Mouse (Mus musculus): ENCODE results near the gene Barhl2. TPM values are rescaled to one million over a fixed set of nuclear protein-coding genes. Genes with fewer than 3 reads are reported as not detected.

The Barhl2 gene
- total and polyA plus RNA-seq, 3 experiments, result not detected

GRCm38 (mm10) chr5:106417210-106417609 is 40.8 kb downstream of the Barhl2 start:
- Histone ChIP-seq H3K79me2 (replicated peaks; ENCODE audit: control insufficient read depth, extremely low read depth, insufficient read depth, poor library complexity, severe bottlenecking) (no peaks in the 10 kb centered on the region), H3K9ac (ENCODE audit: insufficient read depth, low read depth) (no peak overlapping the region), H3K4me1 (ENCODE audit: control insufficient read depth in 1 of 2, insufficient read depth in 2 of 2) (no peaks in the 10 kb centered on the region), H3K9me3 (replicated peaks; ENCODE audit: low read length) (peaks cover 2% of the 10 kb centered on the region), H3K27ac (ENCODE audit: insufficient read depth, low read depth) (no peak overlapping the region), H3K4me3 (replicated peaks in 1 of 3; ENCODE audit: low read depth in 2 of 3, low read length in 2 of 3, poor library complexity in 1 of 3) (no peak overlapping the region), H3K27me3 (replicated peaks) (no peaks in the 10 kb centered on the region), H3K4me2 (ENCODE audit: insufficient read depth, low read depth, poor library complexity, severe bottlenecking) (no peak overlapping the region), H3K36me3 (replicated peaks in 1 of 2; ENCODE audit: control insufficient read depth in 1 of 2, insufficient read depth in 1 of 2, low read length in 1 of 2) (no peaks in the 10 kb centered on the region)
- no peak for TF ChIP-seq CHD2 (IDR thresholded peaks at IDR 0.05; ENCODE audit: low read length)
- no peak for TF ChIP-seq GABPA (IDR thresholded peaks at IDR 0.05; ENCODE audit: insufficient replicate concordance, low read depth, low read length)
- TF ChIP-seq E2F4 (IDR thresholded peaks at IDR 0.05; ENCODE audit: insufficient replicate concordance, low read depth, low read length), result no peak
- no peak for TF ChIP-seq ELF1 (IDR thresholded peaks at IDR 0.05; ENCODE audit: low read depth, low read length)
- no peak for TF ChIP-seq TBP (conservative IDR thresholded peaks at IDR 0.05; ENCODE audit: low read depth, low read length)
- no peak for TF ChIP-seq RCOR1 (conservative IDR thresholded peaks at IDR 0.05; ENCODE audit: low read depth, low read length)
- DNase-seq (ENCODE audit: extremely low read depth), result peak; percentile 5
- in situ Hi-C loops (cut with MboI; ENCODE audit: low pct_ligation_motif_present, low pct_unique_long_range_greater_than_20kb, low sequenced_read_pairs), result no loop called here
- dilution Hi-C loops (cut with MboI; ENCODE audit: extremely low pct_ligation_motif_present, extremely low pct_unique_long_range_greater_than_20kb, low sequenced_read_pairs), result no loop called here

- no peaks in the 10 kb centered on the region for H3K36me3 ChIP-seq (replicated peaks in 1 of 2; ENCODE audit: control insufficient read depth in 1 of 2, insufficient read depth in 1 of 2, low read length in 1 of 2)
- in situ Hi-C loops (cut with MboI; ENCODE audit: low pct_ligation_motif_present, low pct_unique_long_range_greater_than_20kb, low sequenced_read_pairs) (no loop called here), dilution Hi-C loops (cut with MboI; ENCODE audit: extremely low pct_ligation_motif_present, extremely low pct_unique_long_range_greater_than_20kb, low sequenced_read_pairs) (no loop called here)
- TF ChIP-seq EP300 (IDR thresholded peaks at IDR 0.05; ENCODE audit: low read length), result no peak
- TF ChIP-seq ZC3H11A (IDR thresholded peaks at IDR 0.05; ENCODE audit: low read depth, low read length), result no peak
- no peak for TF ChIP-seq MYC (IDR thresholded peaks at IDR 0.05; ENCODE audit: low read depth, low read length)
- no peak for TF ChIP-seq RAD21 (IDR thresholded peaks at IDR 0.05; ENCODE audit: low read depth, low read length)
- no peak for TF ChIP-seq CTCF (conservative IDR thresholded peaks at IDR 0.05 in 1 of 2, IDR thresholded peaks at IDR 0.05 in 1 of 2; ENCODE audit: low read depth in 2 of 2, low read length in 2 of 2)
- TF ChIP-seq POLR2AphosphoS2 (IDR thresholded peaks at IDR 0.05; ENCODE audit: low read depth, low read length), result no peak
- TF ChIP-seq USF2 (conservative IDR thresholded peaks at IDR 0.05; ENCODE audit: low read depth, low read length), result no peak
- no peak for TF ChIP-seq ZNF384 (IDR thresholded peaks at IDR 0.05; ENCODE audit: low read depth, low read length)
- TF ChIP-seq MEF2A (IDR thresholded peaks at IDR 0.05; ENCODE audit: borderline replicate concordance, low read depth, low read length), result no peak
- no peak for TF ChIP-seq RCOR1 (conservative IDR thresholded peaks at IDR 0.05; ENCODE audit: low read depth, low read length)
- TF ChIP-seq HCFC1 (IDR thresholded peaks at IDR 0.05; ENCODE audit: low read depth, low read length), result no peak
- no peak for TF ChIP-seq MAZ (IDR thresholded peaks at IDR 0.05; ENCODE audit: low read depth, low read length)
- no peak for TF ChIP-seq KAT2A (IDR thresholded peaks at IDR 0.05; ENCODE audit: insufficient replicate concordance, low read length)
- no peak for TF ChIP-seq JUN (IDR thresholded peaks at IDR 0.05; ENCODE audit: insufficient read depth, low read depth, low read length)
- TF ChIP-seq MAX (IDR thresholded peaks at IDR 0.05; ENCODE audit: low read length), result no peak
- no peak for TF ChIP-seq MAFK (IDR thresholded peaks at IDR 0.05; ENCODE audit: insufficient replicate concordance, low read length)
- no peak for TF ChIP-seq CHD1 (IDR thresholded peaks at IDR 0.05; ENCODE audit: low read depth, low read length)
- TF ChIP-seq POLR2A (IDR thresholded peaks at IDR 0.05; ENCODE audit: low read depth, low read length), result no peak
- TF ChIP-seq ELF1 (IDR thresholded peaks at IDR 0.05; ENCODE audit: low read depth, low read length), result no peak
- no peaks in the 10 kb centered on the region for H3K4me1 ChIP-seq (ENCODE audit: control insufficient read depth in 1 of 2, insufficient read depth in 2 of 2)
- peaks cover 2% of the 10 kb centered on the region for H3K9me3 ChIP-seq (replicated peaks; ENCODE audit: low read length)
- DNase-seq (ENCODE audit: extremely low read depth), result no peak
- no peaks in the 10 kb centered on the region for H3K27me3 ChIP-seq (replicated peaks)
- no peak overlapping the region for H3K4me3 ChIP-seq (replicated peaks in 1 of 3; ENCODE audit: low read depth in 2 of 3, low read length in 2 of 3, poor library complexity in 1 of 3)
- H3K27ac ChIP-seq (ENCODE audit: insufficient read depth, low read depth), result no peak overlapping the region
- no peaks in the 10 kb centered on the region for H3K79me2 ChIP-seq (replicated peaks; ENCODE audit: control insufficient read depth, extremely low read depth, insufficient read depth, poor library complexity, severe bottlenecking)
- no peak overlapping the region for H3K4me2 ChIP-seq (ENCODE audit: insufficient read depth, low read depth, poor library complexity, severe bottlenecking)
- no peak overlapping the region for H3K9ac ChIP-seq (ENCODE audit: insufficient read depth, low read depth)
Measured at GRCm38 (mm10) chr5:106416550-106416949, 41.4 kb downstream of the Barhl2 start.
